Mouse (Mus musculus) heart, postnatal 36 days (tissue): Measurements from ENCODE around the gene Psmd8. TPM values are rescaled to one million over a fixed set of nuclear protein-coding genes. Genes with fewer than 3 reads are reported as not detected.

Experiments used
- DNase-seq, 2 experiments: peaks; one replicate each; pipeline ENCODE4 v3.0.0; 2021 to 2022
- intact Hi-C: fragments of 180-260 bp; cut with DNase I; formaldehyde crosslinking; loops from one replicate; pipeline ENCODE4 v1.15.1; 2025
- total RNA-seq, 2 experiments: library from RNA; stranded (reverse); gene quantifications; 2 replicates each; pipeline ENCODE4 v1.2.3; 2021

Psmd8 gene
- total RNA-seq, 2 experiments from 2014 or later, result 130 to 132 TPM

DNA sequence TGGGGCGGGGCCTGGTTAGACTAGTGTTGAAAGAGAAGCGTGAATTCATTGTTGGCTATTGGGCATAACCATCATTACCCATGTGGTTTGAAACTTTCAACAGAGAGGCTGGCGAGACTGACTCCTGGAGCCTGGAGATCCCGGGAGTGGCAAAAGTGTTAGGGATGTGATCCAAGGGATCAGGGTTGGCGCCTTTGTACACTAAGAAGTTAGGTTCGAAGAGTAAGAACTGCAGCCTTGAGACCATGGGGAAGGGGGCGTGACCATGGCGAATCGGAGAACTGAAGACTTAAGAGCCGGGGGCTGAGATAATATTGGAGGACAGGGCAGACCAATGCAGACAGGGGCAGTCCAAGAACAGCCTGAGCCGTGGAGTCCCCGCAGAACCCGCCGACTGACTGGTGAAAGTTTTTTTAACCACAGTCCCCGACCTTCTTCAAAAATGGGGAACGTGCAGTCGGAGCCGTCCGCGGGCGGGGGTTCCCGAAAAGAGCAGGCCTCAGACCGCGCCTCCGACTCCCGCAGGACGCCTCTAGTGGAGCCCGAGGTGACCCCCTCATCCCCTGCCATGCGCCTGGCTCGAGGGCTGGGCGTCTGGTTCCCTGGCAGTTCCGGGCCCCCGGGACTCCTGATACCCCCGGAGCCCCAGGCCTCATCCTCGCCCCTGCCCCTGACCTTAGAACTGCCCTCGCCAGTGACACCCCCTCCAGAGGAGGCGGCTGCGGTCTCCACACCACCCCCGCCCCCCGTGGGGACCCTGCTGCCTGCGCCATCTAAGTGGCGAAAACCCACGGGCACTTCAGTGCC, 9.5 kb downstream of the Psmd8 start:
- intact Hi-C loops, result loop anchor here (10.0 kb wide), 2 partner anchors 354 to 406 kb away; partner anchors contain the start of genes Nfkbib and Sirt2
- DNase-seq, result peak in 1 of 2 experiments; percentile 24

- intact Hi-C loops, result loop anchor here (10.0 kb wide), 2 partner anchors 355 to 405 kb away; partner anchors contain the start of genes Nfkbib and Sirt2
- peak; percentile 79 to 83 for DNase-seq
Measured at GRCm38 (mm10) chr7:29170066-29170754, 10.3 kb downstream of the Psmd8 start, which contains the start of the genes Ggn and Spred3. Gene Ggn, plus strand, starts transcription at chr7:29170210. Gene Spred3, minus strand, starts transcription at chr7:29170411.

- intact Hi-C loops, result loop anchor here (10.0 kb wide), 2 partner anchors 355 to 405 kb away; partner anchors contain the start of genes Nfkbib and Sirt2
- peak; percentile 77 for DNase-seq
Measured at GRCm38 (mm10) chr7:29169231-29170065, 11.1 kb downstream of the Psmd8 start.

DNA sequence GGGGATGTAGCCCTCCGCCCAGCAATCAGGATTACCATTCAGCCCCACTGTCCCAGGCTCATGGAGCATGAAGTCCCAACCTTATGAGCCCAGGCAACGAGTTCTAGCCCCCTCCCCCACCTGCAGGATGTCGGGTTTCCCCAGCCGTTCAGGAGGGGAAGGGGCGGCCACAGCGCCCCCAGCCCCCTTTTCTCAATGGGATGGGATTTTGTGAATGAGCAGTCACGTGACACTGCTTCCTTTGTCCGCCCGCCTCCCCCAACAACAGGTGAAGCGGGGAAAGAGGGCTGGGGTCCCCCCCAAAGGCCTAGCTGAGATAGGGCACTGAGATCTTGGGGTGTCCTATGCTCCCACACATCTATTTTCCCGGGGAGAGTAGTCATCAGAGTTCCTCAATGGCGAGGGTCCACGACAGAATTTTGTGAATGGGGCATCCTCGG, 11.7 kb downstream of the Psmd8 start:
- intact Hi-C loops, result no loop called here

DNA sequence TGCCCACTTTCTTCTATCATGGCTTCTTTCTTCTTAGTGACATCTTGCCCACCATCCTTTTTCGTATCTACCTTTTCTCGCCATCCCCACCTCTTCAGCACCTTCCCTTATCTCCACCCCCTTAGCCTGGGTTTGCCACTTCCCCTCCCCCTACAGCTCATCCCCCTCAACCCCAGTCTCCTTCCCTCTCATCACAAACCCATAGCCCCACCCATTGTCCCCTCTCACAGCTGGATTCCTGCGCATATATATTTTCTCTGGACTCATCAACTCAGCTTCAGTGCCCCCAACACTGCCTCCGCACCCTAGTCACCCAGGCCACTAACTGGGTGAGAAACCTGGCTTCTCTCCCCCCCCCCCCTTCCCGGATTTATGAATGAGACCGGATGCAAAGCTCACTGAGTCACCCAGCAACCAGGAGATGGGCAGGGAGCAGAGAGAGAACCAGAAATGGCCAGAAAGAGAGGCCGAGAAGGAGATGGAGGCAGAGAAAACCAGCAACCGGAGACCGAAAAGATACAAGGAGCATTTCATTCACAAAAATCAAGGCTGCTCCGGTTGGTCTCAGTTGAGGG, 12.3 kb downstream of the Psmd8 start:
- no peak for DNase-seq
- intact Hi-C loops, result no loop called here

More for the DNA sequence above, 11.7 kb downstream of the Psmd8 start:
- no peak for DNase-seq

DNA sequence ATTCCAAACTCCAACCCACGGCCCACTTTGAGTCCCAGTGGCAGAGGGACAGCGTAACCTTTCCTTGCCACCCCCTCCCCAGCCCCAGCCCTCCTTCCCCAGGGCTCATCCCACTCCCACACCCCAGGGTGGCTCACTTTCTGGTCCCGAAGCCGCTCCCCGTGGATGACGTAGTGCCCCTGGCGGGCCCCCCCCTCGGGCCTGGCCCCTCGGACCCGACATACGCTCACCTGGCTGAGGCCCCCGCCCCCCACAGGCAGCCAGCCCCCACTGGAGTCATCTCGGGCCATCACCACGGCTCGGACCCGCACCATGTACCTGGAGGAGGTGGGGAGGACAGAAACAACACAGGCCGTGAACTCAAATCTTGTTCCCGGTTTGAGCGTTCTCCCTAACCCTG, 12.8 kb downstream of the Psmd8 start:
- intact Hi-C loops, result no loop called here
- DNase-seq, result no peak

DNA sequence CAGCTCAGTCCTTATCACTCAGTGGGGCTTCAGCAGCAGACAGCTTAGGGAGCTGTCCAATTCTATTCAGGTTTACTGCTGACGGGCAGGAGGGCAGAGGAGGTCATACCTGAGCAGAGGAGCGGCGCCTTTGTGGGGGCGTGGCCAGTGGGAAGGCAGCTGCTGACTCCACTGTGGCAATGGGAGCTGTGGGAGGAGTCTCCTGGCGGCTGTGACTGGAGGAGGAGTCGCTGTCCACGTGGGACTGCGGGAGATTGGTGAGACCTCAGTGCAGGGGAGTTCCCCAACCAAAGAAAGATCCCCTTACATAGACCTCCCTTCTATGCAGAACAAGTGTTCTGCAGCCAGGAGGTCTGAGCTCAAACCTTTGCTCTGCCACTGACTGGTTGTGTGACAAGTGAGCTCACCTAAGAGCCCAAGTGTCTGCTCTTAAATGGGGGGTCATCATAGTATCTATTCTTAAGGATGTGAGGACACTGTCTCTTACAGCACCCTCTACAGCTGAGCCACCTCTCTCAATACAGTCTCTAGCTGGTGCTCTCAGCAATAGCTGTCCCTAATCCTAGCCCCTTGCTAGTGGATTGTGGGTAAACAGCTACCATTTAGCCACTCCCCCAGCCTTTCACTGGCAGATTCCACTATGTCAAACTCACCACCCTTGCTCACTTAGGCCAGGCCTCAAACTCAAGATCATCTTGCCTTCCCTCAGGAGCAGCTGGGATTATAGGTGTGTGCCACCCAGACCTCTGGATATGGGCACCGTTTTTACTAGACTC, 17.6 kb downstream of the Psmd8 start:
- DNase-seq, result no peak
- intact Hi-C loops, result no loop called here

DNA sequence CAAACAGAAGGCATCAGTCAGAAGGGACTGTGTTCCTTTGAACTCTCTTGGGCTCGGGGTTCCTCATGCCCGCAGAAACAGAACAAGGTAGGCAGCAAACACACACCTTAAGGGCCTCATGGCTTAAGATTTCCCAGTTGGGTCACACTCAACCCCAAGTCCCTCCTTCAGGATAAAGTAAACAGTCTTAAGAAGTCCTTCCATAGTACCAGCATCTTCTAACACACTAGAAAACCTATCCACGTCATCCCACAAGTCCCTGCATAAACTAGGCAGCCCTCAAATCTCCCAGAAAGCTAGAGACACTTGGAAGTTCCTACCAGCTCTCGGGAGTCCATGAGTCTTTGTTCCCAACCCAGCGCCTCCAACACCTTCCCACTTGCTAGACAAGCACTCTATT, 18.2 kb downstream of the Psmd8 start:
- no peak for DNase-seq
- intact Hi-C loops, result no loop called here

DNA sequence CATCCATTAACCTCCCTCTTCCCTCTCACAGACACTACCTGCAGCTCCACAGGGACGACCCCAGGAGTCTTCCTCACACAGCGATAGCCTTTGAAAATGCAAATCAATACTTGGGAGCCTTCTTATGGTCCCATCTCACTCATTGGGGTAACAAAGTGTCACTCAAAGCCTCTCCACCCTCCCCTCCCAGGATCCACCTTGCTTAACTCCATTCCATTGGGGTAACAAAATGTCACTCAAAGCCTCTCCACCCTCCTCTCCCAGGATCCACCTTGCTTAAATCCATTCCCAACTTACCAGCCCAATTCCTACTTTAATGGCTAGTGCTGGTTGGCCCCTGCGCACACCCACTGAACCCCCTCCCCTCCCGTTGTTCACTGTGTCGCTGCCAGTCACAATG, 22.2 kb downstream of the Psmd8 start:
- DNase-seq, result no peak
- intact Hi-C loops, result loop anchor here (2.0 kb wide), 1 partner anchor 19 kb away; no protein-coding TSS in a partner anchor

DNA sequence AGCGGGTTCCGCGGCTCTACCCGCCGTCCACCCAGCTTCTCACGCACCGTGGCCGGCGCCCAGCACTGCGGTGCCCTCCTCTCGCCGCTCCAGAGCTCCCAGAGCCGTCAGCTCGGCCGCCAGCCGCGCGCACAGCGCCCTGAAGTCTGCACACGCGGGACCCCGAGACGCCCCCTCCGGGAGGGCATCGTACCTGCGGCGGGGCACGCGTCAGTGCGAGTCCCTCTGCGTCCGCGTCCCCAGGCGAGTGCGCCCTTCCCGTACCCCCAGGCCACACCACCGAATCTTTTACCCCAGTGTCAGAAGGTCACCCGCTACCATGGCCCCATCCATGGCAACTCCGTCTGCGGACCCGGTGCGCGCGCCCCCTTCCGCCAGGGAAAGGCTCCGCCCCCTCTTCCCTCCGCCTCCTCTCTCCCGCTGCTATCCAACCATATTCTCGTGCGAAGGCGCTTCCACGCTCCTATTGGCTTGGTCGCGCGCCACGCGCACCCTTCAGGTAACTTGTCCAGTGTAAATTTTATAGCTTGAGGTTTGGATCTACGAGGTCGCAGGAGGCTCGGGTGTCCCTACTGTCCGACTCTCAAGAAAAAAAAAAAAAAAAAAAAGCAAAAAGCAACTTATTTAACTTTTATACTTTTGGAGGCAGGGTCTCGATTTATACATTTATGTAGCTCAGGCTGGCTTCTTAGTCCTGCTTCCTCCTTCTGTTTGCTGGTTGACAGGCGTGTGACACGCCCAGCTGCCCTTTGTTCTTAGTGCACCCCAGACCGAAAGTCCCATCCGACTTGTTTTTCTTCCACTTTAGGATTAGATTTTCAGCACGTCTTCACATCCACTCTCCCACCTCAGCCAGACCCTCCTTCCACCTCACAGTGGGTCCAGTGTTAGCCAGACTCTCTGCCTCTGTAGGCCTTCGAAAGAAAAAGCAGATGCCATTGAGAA, 24.4 kb downstream of the Psmd8 start, which contains the start of gene Fam98c:
Gene Fam98c (minus strand): TSS at position 397 of the 945 bp plus-strand sequence.
- intact Hi-C loops, result no loop called here
- peak; percentile 83 for DNase-seq

DNA sequence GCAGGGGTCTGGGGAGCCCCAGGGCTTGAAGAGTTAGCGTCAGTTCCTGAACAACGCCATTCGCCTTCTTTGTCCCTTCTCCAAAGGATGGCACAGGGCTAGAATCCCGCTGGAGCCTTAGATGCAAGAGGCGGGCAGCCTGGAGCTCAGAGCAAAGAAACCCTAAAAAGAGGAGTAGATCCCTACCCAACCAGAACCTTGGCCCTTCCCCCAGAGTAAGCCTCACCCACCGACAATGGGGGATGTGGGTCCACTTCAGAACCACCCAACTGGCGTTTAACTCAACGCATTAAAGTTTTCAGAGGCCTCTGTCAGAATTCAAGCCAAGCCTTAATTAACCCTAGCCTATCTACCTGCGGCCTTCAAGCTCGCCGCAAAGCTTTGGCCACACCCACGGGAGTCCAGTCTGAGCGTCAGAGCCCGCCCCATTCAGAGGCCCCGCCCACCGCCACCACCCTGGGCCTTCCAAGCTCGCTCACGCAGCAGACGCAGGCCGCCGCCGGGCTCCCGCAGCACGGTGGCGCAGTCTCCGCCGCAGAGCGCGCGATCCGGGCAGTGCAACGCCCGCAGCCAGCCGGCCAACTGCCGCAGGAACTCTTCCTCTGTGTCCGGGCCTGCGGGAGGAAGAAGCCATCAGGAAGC, 25.2 kb downstream of the Psmd8 start:
- intact Hi-C loops, result no loop called here
- peak; percentile 87 to 88 for DNase-seq

DNA sequence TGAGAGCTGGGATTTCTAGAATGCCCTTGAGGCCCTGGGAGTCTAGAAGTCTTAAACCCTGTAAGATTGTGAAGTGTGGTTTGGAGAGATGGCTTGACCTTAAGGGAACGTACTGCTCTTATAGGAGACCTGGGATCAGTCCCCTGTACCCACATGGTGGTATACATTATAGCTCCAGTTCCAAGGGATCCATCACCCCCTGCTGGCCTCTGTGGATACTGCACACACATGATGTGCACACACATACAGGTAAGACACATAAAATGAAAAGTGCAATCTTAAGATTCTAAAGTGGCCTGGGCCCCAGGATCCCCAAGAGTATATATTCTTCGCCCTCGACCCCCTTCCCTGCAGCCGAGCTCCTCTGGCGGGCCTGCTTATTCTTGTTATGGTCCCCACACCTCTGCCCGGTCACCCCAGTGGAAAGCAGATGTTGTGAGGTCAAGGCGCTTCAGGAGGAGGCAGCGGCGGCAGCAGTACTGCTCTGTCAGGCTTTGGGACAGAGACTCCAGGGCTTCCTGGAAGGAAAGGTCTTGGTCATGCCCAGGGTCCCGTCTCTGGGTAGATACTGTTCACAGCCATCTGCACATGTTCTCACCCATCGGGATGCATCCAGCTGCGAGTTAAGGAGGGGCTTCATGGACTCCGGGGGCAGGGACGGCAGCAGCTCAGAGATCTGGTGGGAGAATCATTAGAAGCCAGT, 26.3 kb downstream of the Psmd8 start:
- intact Hi-C loops, result no loop called here
- DNase-seq, result no peak

DNA sequence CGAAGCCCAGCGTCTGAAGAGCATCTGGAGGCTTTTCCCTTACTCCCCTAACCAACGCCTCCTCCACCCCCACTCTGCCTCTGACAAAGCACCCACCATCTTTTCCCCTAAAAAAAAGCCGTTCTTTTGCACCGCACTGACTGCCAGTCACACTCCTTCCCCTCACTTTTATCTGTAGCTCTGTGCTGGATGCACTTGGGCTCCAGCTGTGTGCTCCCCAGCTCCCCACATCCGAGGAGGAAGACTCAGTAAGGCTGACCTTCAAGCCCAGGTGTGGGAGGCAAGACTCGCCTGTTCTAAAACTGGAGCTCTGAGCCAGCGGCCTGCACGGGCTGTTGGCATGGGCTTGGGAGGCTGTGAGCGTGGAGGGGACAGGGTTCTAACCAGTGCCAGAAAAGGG, 29.0 kb downstream of the Psmd8 start:
- intact Hi-C loops, result no loop called here
- DNase-seq, result no peak

GRCm38 (mm10) chr7:29148771-29149170, 31.7 kb downstream of the Psmd8 start:
- intact Hi-C loops, result no loop called here
- no peak for DNase-seq

DNA sequence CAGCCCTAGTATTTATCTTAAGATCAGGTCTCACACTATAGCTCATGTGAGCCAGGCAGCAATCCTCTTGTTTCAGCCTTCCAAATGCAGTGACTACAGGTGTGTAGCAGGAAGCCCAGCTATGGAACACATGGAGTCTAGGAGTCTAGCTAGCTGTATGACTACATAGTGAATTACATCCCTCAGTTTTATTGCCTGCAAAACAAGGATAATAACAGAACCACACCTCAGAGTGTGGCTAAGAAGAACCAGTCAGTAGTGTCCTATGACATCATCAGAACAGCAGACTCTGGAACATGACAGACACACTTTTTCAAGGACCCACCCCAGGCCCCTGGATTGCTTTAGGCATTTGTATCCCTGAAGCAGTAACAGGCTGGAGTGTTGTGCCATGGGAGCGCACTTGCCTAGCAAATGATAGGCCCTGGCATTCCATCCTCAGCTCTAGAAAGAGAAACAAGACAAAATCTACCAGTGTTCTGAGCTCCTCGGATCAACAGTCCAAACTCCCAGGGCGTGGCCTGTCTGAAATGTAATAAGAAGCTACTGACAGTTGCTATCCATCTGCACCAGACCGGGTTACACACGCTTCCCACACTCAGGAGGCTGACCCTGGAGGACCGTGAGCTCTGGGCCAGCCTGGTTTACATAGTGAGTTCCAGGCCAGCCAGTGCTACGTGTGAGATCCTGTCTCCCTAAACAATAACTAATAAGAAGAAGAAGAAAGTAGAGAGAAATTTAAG, 33.7 kb downstream of the Psmd8 start:
- intact Hi-C loops, result no loop called here
- DNase-seq, result no peak

DNA sequence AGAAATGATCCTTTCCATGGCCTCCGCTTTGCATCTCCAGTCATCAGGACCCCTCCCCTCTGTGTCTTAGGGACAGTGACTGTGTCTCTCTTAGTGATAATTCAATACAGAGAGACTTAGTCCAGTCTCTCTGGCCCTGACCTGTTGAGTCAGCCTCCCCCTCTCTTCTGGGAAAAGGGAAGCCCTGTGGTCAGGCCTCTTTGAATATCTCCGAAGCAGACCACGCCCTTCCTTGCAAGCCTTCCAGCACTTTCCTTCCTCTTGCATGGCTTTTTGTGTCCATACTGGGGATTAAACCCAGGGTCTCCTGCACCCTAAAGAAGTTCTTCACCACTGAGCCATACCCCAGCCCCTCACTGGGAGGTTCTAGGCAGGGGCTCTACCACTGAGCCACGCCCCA, 36.5 kb downstream of the Psmd8 start:
- no peak for DNase-seq

More for the DNA sequence above, 36.5 kb downstream of the Psmd8 start:
- intact Hi-C loops, result no loop called here
